Mouse (Mus musculus) 3T3-L1 (cell line): ENCODE measurements around the gene 2010111I01Rik.
"Not testable (repeated sequence)": the region's sequence is repeated elsewhere in the genome, so short reads cannot be mapped to it uniquely, and the experiment has no call there.

Source experiments
- DNase-seq: peaks from one replicate; pipeline ENCODE4 v3.0.0-alpha.2; 2015; ENCODE audit warnings: low read depth, low spot score

The 2010111I01Rik gene

DNA sequence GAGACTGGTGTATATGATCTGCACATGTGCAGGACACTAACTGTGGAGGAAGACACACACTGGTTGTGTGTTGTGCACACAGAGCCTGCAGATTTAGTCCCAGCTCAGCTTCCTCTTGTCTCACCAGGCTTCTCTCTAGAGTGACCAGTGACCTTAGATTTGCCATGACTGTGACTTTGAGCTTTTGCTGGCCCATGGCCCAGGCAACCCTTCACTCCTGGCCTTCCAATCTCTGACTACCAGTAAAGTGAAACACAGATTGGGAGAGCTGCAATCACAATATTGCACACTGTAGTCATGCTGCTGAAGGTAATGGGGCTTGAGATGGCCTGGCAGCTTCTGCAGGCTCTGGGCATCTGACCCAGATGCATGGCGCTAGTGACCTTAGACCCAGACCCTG is 348.6 kb downstream of the 2010111I01Rik start:
- DNase-seq = no peak

DNA sequence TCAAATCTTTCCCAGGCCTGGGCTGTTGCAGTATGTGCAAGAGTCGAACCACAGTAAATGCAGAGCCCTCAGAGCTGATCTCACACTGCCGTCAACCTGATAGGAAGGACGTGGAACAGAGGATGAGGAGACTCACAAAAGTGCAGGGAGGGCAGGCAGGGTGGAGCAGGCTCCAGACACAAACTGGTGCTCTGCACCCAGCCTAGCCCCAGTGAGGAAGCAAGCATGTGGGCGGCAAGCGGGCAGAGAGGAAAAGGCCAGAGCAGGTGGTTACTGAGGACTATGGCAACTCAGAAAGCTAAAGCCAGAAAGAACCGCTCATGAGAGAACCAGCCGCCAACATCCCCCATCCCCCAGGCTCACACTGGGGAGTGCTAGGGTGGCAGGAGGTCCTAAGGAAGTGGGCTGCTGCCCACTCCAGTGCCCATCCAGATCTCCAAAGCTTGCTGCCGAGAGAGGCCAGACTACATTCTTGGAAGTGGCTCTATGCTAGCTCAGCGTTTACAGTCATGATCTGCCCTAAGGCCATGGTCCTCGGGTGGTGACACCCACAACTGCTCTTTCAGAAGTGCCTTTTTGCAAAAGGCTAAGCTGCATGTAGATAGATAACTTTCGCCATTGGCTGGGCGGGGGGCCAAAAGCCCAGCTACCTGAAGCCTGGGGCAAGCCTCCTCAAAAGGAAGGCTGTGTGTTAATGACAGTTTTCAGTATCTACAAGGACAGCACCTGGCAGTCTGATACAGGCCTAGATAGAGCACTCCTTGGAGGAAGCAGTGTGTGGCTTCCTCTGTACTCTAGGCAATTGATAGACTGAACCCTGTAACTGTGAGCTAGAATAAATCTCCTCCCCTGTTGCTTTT is 349.3 kb downstream of the 2010111I01Rik start:
- no peak for DNase-seq

- no peak for DNase-seq
Observed at GRCm38 (mm10) chr13:63314608-63314920, 349.9 kb downstream of the 2010111I01Rik start.

DNA sequence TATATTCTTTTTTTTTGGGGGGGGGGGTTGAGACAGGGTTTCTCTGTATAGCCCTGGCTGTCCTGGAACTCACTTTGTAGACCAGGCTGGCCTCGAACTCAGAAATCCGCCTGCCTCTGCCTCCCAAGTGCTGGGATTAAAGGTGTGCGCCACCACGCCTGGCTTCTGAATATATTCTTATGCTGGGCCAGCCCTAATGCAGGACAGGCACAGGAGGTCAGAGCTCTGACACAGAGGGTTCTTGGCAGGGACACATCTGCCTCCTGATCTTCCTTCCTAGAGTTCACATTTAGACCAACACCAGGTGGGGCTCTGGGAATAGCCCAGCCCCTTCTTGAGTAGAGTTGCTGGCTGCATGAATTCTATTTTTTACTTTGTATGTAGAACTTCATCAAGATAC is 350.4 kb downstream of the 2010111I01Rik start:
- not testable (repeated sequence) for DNase-seq

DNA sequence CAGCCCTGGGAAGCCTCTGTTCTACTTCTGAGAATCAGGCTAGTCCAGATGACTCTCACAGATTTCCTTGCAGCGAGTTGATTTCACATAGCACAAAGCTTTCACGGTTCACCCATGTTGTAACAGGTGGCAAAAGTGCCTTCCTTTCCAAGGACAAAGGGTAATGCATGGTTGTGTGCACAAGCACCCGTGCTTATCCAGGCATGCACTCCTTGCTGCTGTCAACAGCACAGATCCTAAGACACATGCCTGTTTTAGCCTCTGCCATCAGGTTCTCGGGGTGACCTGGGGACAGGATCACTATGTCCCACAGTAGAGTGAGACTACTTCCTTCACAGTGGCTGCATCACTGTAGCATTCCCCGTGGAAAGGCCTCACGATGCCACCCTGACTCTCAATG is 351.1 kb downstream of the 2010111I01Rik start:
- no peak for DNase-seq

GRCm38 (mm10) chr13:63316407-63316806 is 351.7 kb downstream of the 2010111I01Rik start:
- no peak for DNase-seq

GRCm38 (mm10) chr13:63317681-63318104 is 353.0 kb downstream of the 2010111I01Rik start:
- no peak for DNase-seq

DNA sequence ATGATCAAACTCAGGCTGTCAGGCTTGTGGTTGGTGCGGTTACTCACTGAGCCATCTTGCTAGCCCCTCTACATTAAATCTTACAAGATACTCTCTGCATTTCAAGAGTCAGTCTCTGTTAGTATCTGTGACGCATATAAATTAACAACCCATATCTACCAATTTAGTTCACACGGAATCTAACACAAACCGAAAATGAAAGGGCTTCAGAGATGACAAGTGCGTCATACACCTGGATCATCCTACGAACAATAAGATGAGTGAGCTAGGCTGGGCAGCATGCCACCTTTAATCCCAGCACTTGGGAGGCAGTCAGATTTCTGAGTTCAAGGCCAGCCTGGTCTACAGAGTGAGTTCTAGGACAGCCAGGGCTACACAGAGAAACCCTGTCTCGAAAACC is 355.1 kb downstream of the 2010111I01Rik start:
- DNase-seq = no peak

DNA sequence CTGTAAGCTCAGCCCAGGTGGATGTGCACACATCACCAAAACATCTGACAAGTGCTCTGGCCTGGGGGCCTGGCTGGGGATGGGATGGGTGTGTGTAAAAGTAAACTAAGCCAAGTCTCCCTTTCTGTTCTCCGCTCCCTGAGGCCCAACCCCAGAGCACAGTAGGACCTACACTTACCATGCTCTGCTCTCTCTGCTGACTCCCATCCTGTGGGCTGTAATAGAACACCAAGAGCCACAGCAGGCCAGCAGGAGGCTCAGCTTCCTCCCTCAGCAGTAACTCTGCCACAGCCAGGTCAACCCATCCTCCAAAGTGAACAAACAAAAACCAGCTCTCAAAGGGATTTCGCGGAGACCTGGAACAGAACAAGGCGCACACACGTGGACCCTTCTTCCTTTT is 357.0 kb downstream of the 2010111I01Rik start:
- DNase-seq = no peak

DNA sequence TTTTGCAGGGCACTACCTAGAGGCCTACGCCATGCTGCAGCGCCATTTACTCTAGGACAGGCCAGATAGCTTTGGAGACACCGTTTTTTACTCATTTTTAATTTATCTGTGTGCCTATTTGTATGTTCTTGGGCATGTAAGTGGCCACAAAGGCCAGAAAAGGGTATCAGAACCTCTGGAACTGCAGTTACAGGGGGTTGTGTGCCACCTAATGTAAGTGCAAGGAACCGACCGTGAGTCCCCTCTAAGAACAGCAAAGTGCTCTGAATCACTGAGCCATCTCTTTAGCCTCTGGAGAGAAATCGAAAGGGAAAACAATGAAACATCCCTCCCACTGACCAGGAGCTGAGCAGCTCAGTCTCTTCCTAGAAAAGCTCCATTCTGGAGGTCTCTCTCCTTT is 358.1 kb downstream of the 2010111I01Rik start:
- DNase-seq = no peak

DNA sequence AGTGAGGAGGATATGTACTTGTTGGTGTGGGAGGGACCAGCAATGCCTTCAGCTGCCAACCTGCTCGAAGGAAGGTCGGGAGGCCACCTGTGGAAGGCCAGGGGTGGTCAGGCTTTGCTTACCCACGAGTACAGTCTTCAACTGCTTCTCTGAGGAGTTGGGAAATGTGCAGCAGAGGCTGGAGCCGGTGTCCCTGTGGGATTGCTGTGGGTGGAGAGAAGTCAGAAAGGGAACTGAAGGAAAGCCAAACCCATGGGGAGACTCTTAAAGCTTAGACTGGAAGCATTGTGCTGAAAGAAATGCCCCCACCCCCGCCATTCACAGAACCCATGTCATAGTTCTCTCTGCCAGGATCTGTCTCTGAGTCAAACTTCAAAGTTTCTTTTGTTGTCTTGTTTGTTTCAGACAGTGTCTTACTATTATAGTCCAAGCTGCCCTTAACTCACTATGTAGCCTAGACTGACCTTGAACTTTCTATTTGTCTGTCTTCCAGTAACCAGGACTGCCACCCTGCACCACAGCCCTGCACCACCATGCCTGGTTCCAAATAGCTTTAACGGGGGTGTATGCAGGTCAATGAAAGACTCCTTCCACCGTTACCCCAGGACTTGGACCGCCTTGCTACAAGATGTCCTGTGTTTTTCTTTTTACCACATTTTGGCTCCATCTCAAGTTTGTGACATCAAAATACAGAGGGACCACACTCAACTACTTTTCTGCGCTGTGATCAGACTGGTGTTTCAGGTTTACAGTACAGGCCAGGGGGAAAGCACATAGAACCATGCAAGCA is 358.8 kb downstream of the 2010111I01Rik start:
- peak; percentile 69 for DNase-seq

GRCm38 (mm10) chr13:63324311-63324710 is 359.6 kb downstream of the 2010111I01Rik start:
- no peak for DNase-seq

DNA sequence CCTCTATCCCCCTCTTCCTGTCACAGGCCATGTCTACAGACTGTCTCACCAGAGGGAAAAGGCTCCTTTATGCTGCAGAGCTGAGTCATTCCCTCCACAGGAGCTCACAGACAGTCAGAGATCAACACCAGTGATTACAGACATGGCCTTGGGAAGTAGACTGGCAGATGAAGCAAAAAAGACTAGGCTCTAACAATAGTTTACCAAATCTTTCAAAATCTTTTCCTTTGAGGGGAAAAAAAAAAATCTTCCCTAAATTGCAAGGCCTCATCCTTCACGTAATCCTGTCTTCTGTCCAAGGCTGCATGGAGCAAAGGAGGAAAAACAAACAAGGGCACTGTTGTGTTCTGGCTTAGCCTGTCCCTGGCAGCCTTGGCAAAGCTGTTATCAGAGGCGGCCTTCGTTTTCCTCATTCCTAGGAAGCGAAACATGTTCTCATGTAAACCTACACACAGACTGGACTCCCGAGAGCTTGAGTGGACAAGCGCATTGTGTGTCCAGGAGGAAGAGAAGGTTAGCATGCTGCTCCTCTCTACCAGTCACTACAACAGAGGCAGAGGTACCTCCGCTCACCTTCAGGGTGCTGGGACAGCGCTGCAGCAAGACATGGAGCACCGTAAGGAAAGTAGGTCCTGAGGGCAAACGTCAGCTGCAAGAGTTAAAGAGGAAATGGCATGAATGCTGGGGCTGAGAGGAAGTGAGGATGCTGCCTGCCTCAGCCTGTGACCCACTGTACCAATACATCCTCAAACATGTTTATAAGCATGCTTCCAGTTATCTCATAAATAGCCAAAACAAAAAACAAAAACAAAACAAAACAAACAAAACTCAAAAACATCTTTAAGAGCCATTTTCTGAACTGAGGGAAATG is 360.5 kb downstream of the 2010111I01Rik start:
- DNase-seq = peak; percentile 81

DNA sequence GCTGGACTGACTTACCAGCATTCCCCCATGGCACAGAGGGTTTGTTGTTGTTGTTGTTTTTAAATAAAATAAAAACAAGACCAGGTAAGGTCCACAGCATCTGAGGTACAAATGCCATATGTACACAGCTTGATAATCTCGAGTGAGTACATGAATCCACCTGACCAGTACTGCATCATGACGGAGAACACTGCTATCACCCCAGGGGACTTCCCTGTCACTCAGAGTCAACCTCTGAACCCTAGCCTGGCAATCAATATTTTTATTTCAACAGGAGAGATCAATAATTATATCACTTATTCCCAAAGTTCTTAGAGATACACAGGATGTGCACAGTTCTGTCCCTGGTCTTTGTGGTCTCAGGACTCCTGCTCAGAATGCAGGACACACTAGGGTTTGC is 361.3 kb downstream of the 2010111I01Rik start:
- no peak for DNase-seq

DNA sequence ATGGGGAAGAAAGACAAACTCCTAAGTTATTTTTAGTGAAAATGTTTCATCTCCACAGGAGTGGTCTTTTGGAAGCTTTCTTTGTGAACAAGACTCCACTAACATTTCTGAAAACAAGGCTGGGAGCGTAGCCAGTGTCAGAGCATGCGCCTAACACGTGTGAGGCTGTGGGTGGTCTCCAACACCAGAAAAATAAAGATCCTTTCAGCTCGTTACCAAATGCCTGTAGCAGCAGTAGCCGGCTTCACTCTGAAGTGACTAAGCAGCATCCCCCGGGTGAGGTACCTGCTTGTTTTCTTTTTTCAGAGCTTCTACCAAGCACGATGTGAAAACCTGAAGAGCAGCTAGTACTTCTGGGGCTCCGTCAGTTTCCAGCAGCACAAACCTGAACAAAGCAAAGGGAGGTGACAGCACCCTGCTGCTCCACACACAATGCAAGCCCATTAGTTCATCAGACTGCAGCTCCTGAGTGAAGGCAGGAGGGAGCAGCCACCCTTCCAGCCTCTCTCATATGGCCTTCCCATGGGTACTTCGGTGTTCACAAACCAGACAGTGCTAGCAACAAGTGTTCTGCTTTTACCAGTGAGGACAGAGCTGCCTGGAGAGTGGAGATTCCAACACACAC is 365.7 kb downstream of the 2010111I01Rik start:
- no peak for DNase-seq

DNA sequence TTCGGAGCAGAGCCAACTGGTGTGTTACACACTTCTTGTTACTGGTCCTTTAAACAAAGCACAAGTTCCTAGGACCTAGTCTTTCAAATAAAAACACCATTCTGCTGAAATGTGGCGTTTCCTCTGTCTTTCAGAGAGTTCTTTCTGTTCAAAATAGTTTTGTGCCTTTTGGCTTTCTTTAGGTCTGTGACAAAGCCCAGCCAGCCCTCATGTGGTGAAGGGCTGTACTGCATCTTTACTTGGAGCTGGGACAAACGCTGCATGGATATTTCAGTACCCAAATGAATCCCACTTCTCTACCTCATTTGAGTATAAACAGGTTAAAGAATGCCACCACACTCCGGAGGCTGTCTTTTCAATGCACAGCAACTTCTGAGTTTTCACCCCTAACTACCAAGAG is 366.7 kb downstream of the 2010111I01Rik start:
- DNase-seq = peak; percentile 80

DNA sequence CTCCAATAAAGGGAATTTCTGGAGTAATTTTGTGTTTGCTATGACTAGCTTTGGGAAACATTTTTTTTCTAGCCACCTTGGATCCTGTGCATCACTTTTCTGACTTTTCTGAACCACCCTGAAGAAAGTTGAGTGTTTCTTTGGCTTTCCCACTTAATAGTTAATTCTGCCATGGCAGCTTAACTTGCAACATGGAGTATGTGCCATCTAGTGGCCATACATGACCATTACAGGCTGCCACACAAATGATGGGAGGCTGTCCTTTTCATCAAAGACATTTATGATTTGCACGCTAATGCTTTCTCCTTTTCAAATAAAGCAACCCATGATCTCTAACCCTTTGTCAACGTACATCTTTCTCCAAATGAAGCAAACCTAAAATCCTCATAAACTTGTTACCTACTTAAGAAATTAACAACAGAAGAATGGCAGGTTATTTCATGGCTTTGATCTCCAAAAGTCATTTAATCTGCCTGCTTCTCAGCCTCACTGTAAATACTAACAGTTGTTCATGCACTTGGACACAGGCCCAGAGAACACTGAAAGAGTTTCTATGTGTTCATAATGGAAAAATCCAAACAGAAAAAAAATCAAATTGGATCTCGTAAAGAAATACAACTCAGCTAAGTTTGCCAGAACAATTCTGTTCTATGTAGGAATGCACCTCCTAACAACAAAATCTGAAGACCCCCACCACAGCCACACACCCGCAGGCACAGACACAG is 368.0 kb downstream of the 2010111I01Rik start:
- peak; percentile 72 for DNase-seq

DNA sequence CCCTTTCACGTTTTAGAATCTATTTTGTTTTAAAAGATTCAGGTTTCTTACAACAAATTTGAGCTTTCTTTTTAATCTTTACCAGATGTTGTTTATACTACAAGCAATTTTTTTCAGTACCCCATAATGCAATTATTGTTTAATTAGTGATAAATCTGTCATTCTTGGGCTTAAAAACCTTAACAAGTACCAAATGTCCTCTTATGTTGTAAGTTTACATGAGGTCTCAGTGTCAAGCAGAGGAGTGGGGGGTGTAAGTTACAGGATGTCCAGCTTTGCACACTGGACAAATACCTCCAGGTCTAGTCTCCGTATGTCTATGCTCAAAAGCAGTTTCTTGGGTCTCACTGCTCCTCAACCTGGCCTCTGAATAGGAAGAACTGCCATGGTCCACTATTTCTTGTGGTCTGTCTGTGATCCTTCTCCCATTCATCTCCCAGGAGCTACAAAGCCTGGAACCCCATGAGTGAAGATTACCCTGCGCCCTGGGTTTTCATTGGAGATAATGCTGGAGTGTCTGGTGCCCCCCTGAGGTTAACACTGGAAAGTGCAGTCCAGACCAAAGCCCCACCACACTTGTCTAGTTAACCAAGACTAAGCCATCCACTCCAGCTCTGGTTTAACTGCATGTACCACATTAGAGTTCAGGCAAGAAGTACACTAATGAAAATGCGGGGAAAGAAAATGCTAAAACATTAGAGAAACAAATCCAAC is 370.9 kb downstream of the 2010111I01Rik start:
- peak; percentile 64 for DNase-seq

- no peak for DNase-seq
Observed at GRCm38 (mm10) chr13:63336335-63336734, 371.6 kb downstream of the 2010111I01Rik start.
